Mouse (Mus musculus) ES-E14 (cell line): ENCODE results near the gene Dnah7c.
"Not testable (repeated sequence)": the region's sequence is repeated elsewhere in the genome, so short reads cannot be mapped to it uniquely, and the experiment has no call there.

Experiments used
- CHD2 ChIP-seq: IDR thresholded peaks from 2 replicates; pipeline ENCODE4 v1.6.1; 2014; ENCODE audit warnings: mild to moderate bottlenecking, low read depth, low read length, inconsistent platforms
- MAFK ChIP-seq: IDR thresholded peaks from 2 replicates; pipeline ENCODE4 v1.6.1; 2014; ENCODE audit warnings: mild to moderate bottlenecking, low read depth, low read length, inconsistent platforms; ENCODE audit not compliant: insufficient read depth
- ZC3H11A ChIP-seq: IDR thresholded peaks from 2 replicates; pipeline ENCODE4 v1.6.1; 2012; ENCODE audit warnings: low read depth, mild to moderate bottlenecking, inconsistent platforms, low read length, borderline replicate concordance

GRCm38 (mm10) chr1:46764600-46764999, 339.2 kb downstream of the Dnah7c start:
- not testable (repeated sequence) for TF ChIP-seq ZC3H11A, CHD2, MAFK
